Mouse (Mus musculus) heart, postnatal 0 days (tissue): ENCODE data around the gene Mettl7a1. TPM values are rescaled to one million over a fixed set of nuclear protein-coding genes. Genes with fewer than 3 reads are reported as not detected.
"Not testable (repeated sequence)": the region's sequence is repeated elsewhere in the genome, so short reads cannot be mapped to it uniquely, and the experiment has no call there.

Experiments used
- ATAC-seq: fragments of 200-750 bp; cut with Nextera tagmentation; 2 replicates; pipeline ENCODE4 v1.8.0; 2017; ENCODE audit warnings: low read depth, moderate number of reproducible peaks, moderate library complexity; ENCODE audit not compliant: insufficient read depth
- DNase-seq: peaks from one replicate; pipeline ENCODE4 v3.0.0-alpha.2; 2016; ENCODE audit warnings: low spot score
- H3K27ac ChIP-seq: fragments of 300-500 bp; sonication (generic); 2 replicates; pipeline ENCODE4 v1.5.1; 2014; ENCODE audit warnings: low read depth, mild to moderate bottlenecking
- H3K27me3 ChIP-seq: fragments of 300-500 bp; sonication (generic); 2 replicates; pipeline ENCODE4 v1.6.1; 2014; ENCODE audit warnings: low read length, mixed read lengths; ENCODE audit not compliant: control insufficient read depth, insufficient read depth
- H3K36me3 ChIP-seq: fragments of 300-500 bp; sonication (generic); replicated peaks from 2 replicates; pipeline ENCODE4 v1.6.1; 2014; ENCODE audit warnings: low read length, mixed read lengths; ENCODE audit not compliant: control insufficient read depth, insufficient read depth
- H3K4me1 ChIP-seq: fragments of 300-500 bp; sonication (generic); 2 replicates; pipeline ENCODE4 v1.6.1; 2014; ENCODE audit warnings: antibody characterized with exemption; ENCODE audit not compliant: control insufficient read depth, insufficient read depth
- H3K4me2 ChIP-seq: fragments of 300-500 bp; sonication (generic); 2 replicates; pipeline ENCODE4 v1.6.1; 2014; ENCODE audit warnings: low read depth, mild to moderate bottlenecking, low read length, moderate library complexity
- H3K4me3 ChIP-seq: fragments of 300-500 bp; sonication (generic); 2 replicates; pipeline ENCODE4 v1.5.1; 2014; ENCODE audit warnings: low read depth, low read length
- H3K9ac ChIP-seq: fragments of 300-500 bp; sonication (generic); replicated peaks from 2 replicates; pipeline ENCODE4 v1.6.1; 2014; ENCODE audit warnings: low read depth, low read length, mixed read lengths
- H3K9me3 ChIP-seq: fragments of 300-500 bp; sonication (generic); replicated peaks from 2 replicates; pipeline ENCODE4 v1.6.1; 2016; ENCODE audit warnings: low read length; ENCODE audit not compliant: control insufficient read depth
- CTCF ChIP-seq: IDR thresholded peaks from 2 replicates; pipeline ENCODE4 v1.5.1; 2016; ENCODE audit warnings: antibody characterized with exemption, control low read depth, low read depth
- EP300 ChIP-seq: IDR thresholded peaks from 2 replicates; pipeline ENCODE4 v1.6.1; 2016; ENCODE audit warnings: antibody characterized with exemption, low read depth
- WGBS: fragments of 180-500 bp; shearing (Covaris S2); extraction: QIAGEN DNeasy Blood & Tissue Kit; methylation state at CpG from one replicate; pipeline ENCODE4 v1.1.7; 2014; 5-methylcytosine and 5-hydroxymethylcytosine counted together
- polyA plus RNA-seq: library from polyadenylated mRNA; unstranded; fragments of >200 nt; fragmentation: Nextera tagmentation; extraction: Ambion mirVana; gene quantifications from 2 replicates; pipeline ENCODE4 v1.2.1, GENCODE M21; 2015
- total RNA-seq: library from RNA; depleted of rRNA; stranded (reverse); fragments of >200 nt; gene quantifications from 2 replicates; pipeline ENCODE4 v1.2.3, GENCODE M21; 2014; ENCODE audit warnings: low replicate concordance

The Mettl7a1 gene
- total and polyA plus RNA-seq, 2 experiments from 2014 or later: 7.0 to 23.6 TPM

- H3K4me2 ChIP-seq: no peak overlapping the region
- DNase-seq (peak; percentile 15), ATAC-seq (peak; percentile 69)
- H3K9me3 ChIP-seq: no peaks in the 10 kb centered on the region
- H3K9ac ChIP-seq: no peak overlapping the region
- no peak overlapping the region for H3K27ac ChIP-seq
- TF ChIP-seq CTCF (no peak), EP300 (no peak)
- H3K27me3 ChIP-seq: no peaks in the 10 kb centered on the region
- H3K4me3 ChIP-seq: no peak overlapping the region
- 0 out of 2 replicates have a peak, but pooled peaks cover 3% of the 10 kb centered on the region for H3K4me1 ChIP-seq
- H3K36me3 ChIP-seq: no peaks in the 10 kb centered on the region
Observed at GRCm38 (mm10) chr15:100345484-100345883, 41.5 kb downstream of the Mettl7a1 start.

GRCm38 (mm10) chr15:100346761-100347160, 42.8 kb downstream of the Mettl7a1 start:
- Histone ChIP-seq H3K4me2 (no peak overlapping the region), H3K9ac (no peak overlapping the region), H3K4me1 (peaks cover 12% of the 10 kb centered on the region; the same call in 1 of the 2 replicates), H3K4me3 (no peak overlapping the region), H3K27me3 (no peaks in the 10 kb centered on the region), H3K36me3 (no peaks in the 10 kb centered on the region), H3K9me3 (no peaks in the 10 kb centered on the region), H3K27ac (no peak overlapping the region)
- WGBS: 77% methylated on average over 14 of the region's 14 CpGs
- TF ChIP-seq CTCF: no peak
- TF ChIP-seq EP300: no peak
- DNase-seq (no peak), ATAC-seq (no peak)

DNA sequence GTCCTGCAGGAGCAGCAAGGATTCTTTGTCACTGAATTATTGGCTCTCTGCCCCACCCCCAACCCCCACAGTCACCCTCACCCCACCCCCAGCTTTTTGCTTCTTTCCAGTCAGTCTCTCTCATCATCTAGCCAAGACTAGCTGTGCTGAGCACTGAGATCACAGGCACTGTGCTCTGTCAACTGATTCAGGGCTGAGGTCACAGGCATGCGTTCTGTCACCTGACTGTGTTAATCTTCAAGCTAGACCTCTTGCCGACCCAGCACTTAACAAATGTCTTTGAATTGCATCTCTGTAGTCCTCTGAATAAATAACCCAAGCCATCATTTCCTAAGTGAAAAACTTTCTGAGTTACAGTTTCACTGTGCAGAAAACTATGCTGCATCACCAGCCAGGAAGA, 45.6 kb downstream of the Mettl7a1 start:
- 5% methylated on average over 2 of the region's 2 CpGs for WGBS

GRCm38 (mm10) chr15:100351501-100352060, 47.6 kb downstream of the Mettl7a1 start:
- no peaks in the 10 kb centered on the region for H3K27me3 ChIP-seq
- H3K36me3 ChIP-seq: no peaks in the 10 kb centered on the region
- ATAC-seq (peak; percentile 62; the same call in 1 of the 2 replicates), DNase-seq (peak; percentile 32)
- H3K4me3 ChIP-seq: no peak overlapping the region
- no peak overlapping the region for H3K27ac ChIP-seq
- 34% methylated on average over 6 of the region's 6 CpGs for WGBS
- H3K9me3 ChIP-seq: no peaks in the 10 kb centered on the region
- H3K4me2 ChIP-seq: peak overlapping the region; percentile 15; the same call in 1 of the 2 replicates
- peaks cover 16% of the 10 kb centered on the region; the same call in 1 of the 2 replicates for H3K4me1 ChIP-seq
- TF ChIP-seq EP300 (no peak), CTCF (no peak)
- H3K9ac ChIP-seq: no peak overlapping the region

More for the DNA sequence above, 45.6 kb downstream of the Mettl7a1 start:
- H3K4me3 ChIP-seq: no peak overlapping the region
- H3K9ac ChIP-seq: no peak overlapping the region
- no peak overlapping the region for H3K4me2 ChIP-seq
- ATAC-seq (no peak), DNase-seq (peak; percentile 5)
- TF ChIP-seq EP300 (no peak), CTCF (no peak)
- H3K4me1 ChIP-seq: peaks cover 16% of the 10 kb centered on the region; the same call in 1 of the 2 replicates
- H3K27me3 ChIP-seq: no peaks in the 10 kb centered on the region
- H3K9me3 ChIP-seq: no peaks in the 10 kb centered on the region
- no peak overlapping the region for H3K27ac ChIP-seq
- no peaks in the 10 kb centered on the region for H3K36me3 ChIP-seq

- H3K27me3 ChIP-seq: no peaks in the 10 kb centered on the region
- no peak for ATAC-seq
- no peaks in the 10 kb centered on the region for H3K36me3 ChIP-seq
- H3K4me3 ChIP-seq: no peak within 1 kb of the TSS
- 80% methylated on average over 10 of the region's 10 CpGs for WGBS
- no peak within 1 kb of the TSS for H3K4me2 ChIP-seq
- no peak within 1 kb of the TSS for H3K27ac ChIP-seq
- no peak for DNase-seq
- H3K4me1 ChIP-seq: peaks cover 16% of the 10 kb centered on the region; the same call in 1 of the 2 replicates
- H3K9ac ChIP-seq: no peak within 1 kb of the TSS
- no peak for TF ChIP-seq EP300
- no peaks in the 10 kb centered on the region for H3K9me3 ChIP-seq
Observed at GRCm38 (mm10) chr15:100352711-100353250, 48.8 kb downstream of the Mettl7a1 start, which contains the start of the genes Methig1 and Mettl7a2. Methig1 (plus strand) TSS chr15:100353149. Mettl7a2 (plus strand) TSS chr15:100353200.

DNA sequence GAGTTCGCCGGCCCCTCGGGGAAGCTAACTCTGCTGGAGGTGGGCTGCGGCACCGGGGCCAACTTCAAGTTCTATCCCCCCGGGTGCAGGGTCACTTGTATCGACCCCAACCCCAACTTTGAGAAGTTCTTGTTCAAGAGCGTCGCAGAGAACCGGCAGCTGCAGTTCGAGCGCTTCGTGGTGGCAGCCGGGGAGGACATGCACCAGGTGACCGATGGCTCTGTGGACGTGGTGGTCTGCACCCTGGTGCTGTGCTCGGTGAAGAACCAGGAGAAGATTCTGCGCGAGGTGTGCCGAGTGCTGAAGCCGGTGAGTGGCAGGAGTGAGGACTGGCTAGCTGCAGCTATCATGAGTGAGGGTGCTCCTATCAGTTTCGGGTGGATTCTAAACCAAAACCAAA, 49.5 kb downstream of the Mettl7a1 start:
- not testable (repeated sequence) for H3K4me3 ChIP-seq, DNase-seq, H3K27ac ChIP-seq, H3K9me3 ChIP-seq, H3K9ac ChIP-seq, H3K36me3 ChIP-seq, H3K4me2 ChIP-seq, H3K27me3 ChIP-seq, ATAC-seq
- 87% methylated on average over 10 of the region's 22 CpGs for WGBS
- peaks cover 16% of the 10 kb centered on the region; the same call in 1 of the 2 replicates for H3K4me1 ChIP-seq
